Mouse (Mus musculus) ES-Bruce4 (cell line): Measurements from ENCODE around the gene Ackr2.

ENCODE experiments used
- CTCF ChIP-seq: IDR thresholded peaks from one replicate; pipeline ENCODE4 v1.8.1; 2011; ENCODE audit warnings: low read depth, low read length
- EP300 ChIP-seq: IDR thresholded peaks from 2 replicates; pipeline ENCODE4 v1.6.1; 2011; ENCODE audit warnings: low read depth, low read length; ENCODE audit not compliant: insufficient read depth

GRCm38 (mm10) chr9:121943005-121943404 is 44.9 kb downstream of the Ackr2 start:
- no peak for TF ChIP-seq CTCF
- TF ChIP-seq EP300 = no peak
